17 mouse cellular contexts compared by ENCODE assay signal in genomic region chr11:5527865-5528523, GRCm38 (mm10). TPM values are rescaled to one million over a fixed set of nuclear protein-coding genes. Genes with fewer than 3 reads are reported as not detected.
"Had no signal": no experiment of that assay in that cellular context is flagged by ENCODE, and none has a peak within 500 bp of the region (broad histone marks: within the 10 kb centered on the region; RNA-seq: fewer than 3 reads in every experiment).

No protein-coding gene starts in this region.

- H3K9me3 ChIP-seq: limb, embryonic 13.5 days; midbrain, embryonic 10.5 days; neural tube, embryonic 13.5 days had no signal

- H3K9ac ChIP-seq: limb, embryonic 13.5 days; liver, embryonic 14.5 days; neural tube, embryonic 13.5 days had no signal

- DNase-seq: left cerebral cortex, postnatal 4 days; lung, adult 18-20 months; lung, postnatal 10 days; lung, postnatal 4 days; midbrain, embryonic 14.5 days; right cerebral cortex, postnatal 14 days; thymus, postnatal 36 days had no signal

- H3K27ac ChIP-seq: layer of hippocampus, adult 2 months; limb, embryonic 13.5 days; liver, embryonic 14.5 days; midbrain, embryonic 10.5 days; neural tube, embryonic 13.5 days had no signal

- H3K4me3 ChIP-seq: layer of hippocampus, adult 2 months; limb, embryonic 13.5 days; midbrain, embryonic 10.5 days; neural tube, embryonic 13.5 days had no signal

- H3K4me2 ChIP-seq: limb, embryonic 13.5 days; neural tube, embryonic 13.5 days had no signal

- H3K27me3 ChIP-seq: limb, embryonic 13.5 days; neural tube, embryonic 13.5 days had no signal

RNA-seq across cellular contexts. Expression of gene Ankrd36, which starts 41.5 kb away (rescaled TPM):
- total RNA-seq: layer of hippocampus, adult 2 months; layer of hippocampus, postnatal 10 days; left cerebral cortex, postnatal 10 days; left cerebral cortex, postnatal 4 days; liver, adult 2 months; megakaryocyte, adult 5-6 weeks had no signal
- polyA plus RNA-seq: kidney, embryonic 14.5 days; liver, adult 2 months; midbrain, embryonic 14.5 days; neural tube, embryonic 13.5 days had no signal
